Mouse (Mus musculus) lung, postnatal 0 days (tissue): ENCODE data around the gene Pgf.

Experiments
- CTCF ChIP-seq: IDR thresholded peaks from 2 replicates; pipeline ENCODE4 v1.5.1; 2016; ENCODE audit warnings: antibody characterized with exemption, mild to moderate bottlenecking
- EP300 ChIP-seq: IDR thresholded peaks from 2 replicates; pipeline ENCODE4 v1.6.1; 2016; ENCODE audit warnings: antibody characterized with exemption, mild to moderate bottlenecking, control low read depth

DNA sequence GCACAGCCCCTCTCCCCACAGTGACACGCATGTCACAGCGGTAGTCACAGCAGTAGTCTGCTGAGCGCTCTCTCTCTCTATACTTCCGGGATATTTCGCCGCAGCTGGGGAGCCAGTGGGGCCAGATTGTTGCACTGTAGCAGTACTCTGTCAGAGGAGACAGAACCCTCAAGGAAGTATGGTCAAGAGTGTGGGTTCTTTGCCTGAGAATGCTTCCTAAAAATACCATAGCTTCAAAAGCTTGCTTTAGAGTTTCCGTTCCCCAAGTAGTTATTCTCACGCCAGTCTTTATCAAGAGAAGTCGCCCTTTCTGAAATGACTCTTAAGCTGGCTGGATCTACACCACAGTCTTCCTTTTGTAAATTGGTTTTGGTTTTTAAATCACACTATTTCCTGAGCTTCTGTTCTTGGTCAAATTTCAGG is 54.5 kb downstream of the Pgf start:
- TF ChIP-seq CTCF (no peak), EP300 (no peak)
